Mouse (Mus musculus) neural tube, embryonic 14.5 days (tissue): ENCODE measurements at regions not wholly inside any gene's neighbourhood (a gene's known extent, or its start where the extent isn't known, plus 50 kb on each side); places are given as distances from the start of the nearest gene placed in this dataset.

Source experiments
- ATAC-seq: fragments of 200-750 bp; cut with Nextera tagmentation; 2 replicates; pipeline ENCODE4 v1.8.0; 2017; ENCODE audit warnings: low read depth, mild to moderate bottlenecking, moderate TSS enrichment, moderate library complexity
- H3K27ac ChIP-seq: fragments of 300-500 bp; sonication (generic); 2 replicates; pipeline ENCODE4 v1.5.1; 2014; ENCODE audit warnings: low read depth, mild to moderate bottlenecking, control low read depth, low read length, moderate library complexity, mixed read lengths
- H3K27me3 ChIP-seq: fragments of 300-500 bp; sonication (generic); 2 replicates; pipeline ENCODE4 v1.6.1; 2014; ENCODE audit warnings: low read length; ENCODE audit not compliant: control insufficient read depth, insufficient read depth
- H3K36me3 ChIP-seq: fragments of 300-500 bp; sonication (generic); 2 replicates; pipeline ENCODE4 v1.6.1; 2014; ENCODE audit warnings: low read length, mixed read lengths; ENCODE audit not compliant: control insufficient read depth, insufficient read depth
- H3K4me1 ChIP-seq: fragments of 300-500 bp; sonication (generic); 2 replicates; pipeline ENCODE4 v1.6.1; 2014; ENCODE audit warnings: low read length; ENCODE audit not compliant: control insufficient read depth, insufficient read depth
- H3K4me2 ChIP-seq: fragments of 300-500 bp; sonication (generic); 2 replicates; pipeline ENCODE4 v1.6.1; 2014; ENCODE audit warnings: mild to moderate bottlenecking, low read depth, low read length, control low read depth
- H3K4me3 ChIP-seq: fragments of 300-500 bp; sonication (generic); 2 replicates; pipeline ENCODE4 v1.5.1; 2014; ENCODE audit warnings: low read depth, low read length, control low read depth, mixed read lengths
- H3K9ac ChIP-seq: fragments of 300-500 bp; sonication (generic); replicated peaks from 2 replicates; pipeline ENCODE4 v1.6.1; 2014; ENCODE audit warnings: low read depth, mild to moderate bottlenecking, control low read depth, low read length, mixed read lengths
- H3K9me3 ChIP-seq: fragments of 300-500 bp; sonication (generic); 2 replicates; pipeline ENCODE4 v1.6.1; 2016; ENCODE audit warnings: low read length; ENCODE audit not compliant: control insufficient read depth
- WGBS: fragments of 180-500 bp; shearing (Covaris S2); extraction: QIAGEN DNeasy Blood & Tissue Kit; methylation state at CpG from one replicate; pipeline ENCODE4 v1.1.7; 2014; 5-methylcytosine and 5-hydroxymethylcytosine counted together

GRCm38 (mm10) chr2:115119429-115120205 is 461.9 kb upstream of the BC052040 start:
- Histone ChIP-seq H3K9ac (no peak overlapping the region), H3K9me3 (no peaks in the 10 kb centered on the region), H3K27me3 (no peaks in the 10 kb centered on the region), H3K27ac (no peak overlapping the region), H3K4me2 (no peak overlapping the region), H3K4me3 (no peak overlapping the region), H3K36me3 (no peaks in the 10 kb centered on the region), H3K4me1 (no peaks in the 10 kb centered on the region)
- no peak for ATAC-seq
- 71% methylated on average over 9 of the region's 9 CpGs for WGBS

- 33% methylated on average over 3 of the region's 3 CpGs for WGBS
- no peak for ATAC-seq
Measured at GRCm38 (mm10) chr2:115120206-115120503, 461.4 kb upstream of the BC052040 start.

GRCm38 (mm10) chr2:115126625-115127369 is 454.7 kb upstream of the BC052040 start:
- Histone ChIP-seq H3K27me3 (no peaks in the 10 kb centered on the region), H3K4me3 (no peak overlapping the region), H3K36me3 (no peaks in the 10 kb centered on the region), H3K9ac (no peak overlapping the region), H3K4me2 (no peak overlapping the region), H3K9me3 (no peaks in the 10 kb centered on the region), H3K27ac (no peak overlapping the region), H3K4me1 (no peaks in the 10 kb centered on the region)
- 54% methylated on average over 6 of the region's 6 CpGs for WGBS
- peak; percentile 86 for ATAC-seq

More at GRCm38 (mm10) chr2:115120206-115120503, 461.4 kb upstream of the BC052040 start:
- Histone ChIP-seq H3K27ac (no peak overlapping the region), H3K4me2 (no peak overlapping the region), H3K4me1 (no peaks in the 10 kb centered on the region), H3K9me3 (no peaks in the 10 kb centered on the region), H3K27me3 (no peaks in the 10 kb centered on the region), H3K4me3 (no peak overlapping the region), H3K9ac (no peak overlapping the region), H3K36me3 (no peaks in the 10 kb centered on the region)

- ATAC-seq = no peak
- Histone ChIP-seq H3K9ac (no peak overlapping the region), H3K27ac (no peak overlapping the region), H3K4me2 (no peak overlapping the region), H3K4me3 (no peak overlapping the region), H3K36me3 (no peaks in the 10 kb centered on the region), H3K27me3 (no peaks in the 10 kb centered on the region), H3K9me3 (no peaks in the 10 kb centered on the region), H3K4me1 (no peaks in the 10 kb centered on the region)
- WGBS = 11% methylated on average over 2 of the region's 2 CpGs
Measured at GRCm38 (mm10) chr2:115131746-115132145, 449.8 kb upstream of the BC052040 start.

- WGBS = 11% methylated on average over 1 of the region's 1 CpGs
- Histone ChIP-seq H3K36me3 (no peaks in the 10 kb centered on the region), H3K4me1 (no peaks in the 10 kb centered on the region), H3K27ac (no peak overlapping the region), H3K4me3 (no peak overlapping the region), H3K4me2 (no peak overlapping the region), H3K9ac (no peak overlapping the region), H3K9me3 (no peaks in the 10 kb centered on the region), H3K27me3 (no peaks in the 10 kb centered on the region)
- peak; percentile 44; the same call in 1 of the 2 replicates for ATAC-seq
Measured at GRCm38 (mm10) chr2:115132165-115132592, 449.3 kb upstream of the BC052040 start.

- no peaks in the 10 kb centered on the region for H3K36me3 ChIP-seq
- no peaks in the 10 kb centered on the region for H3K9me3 ChIP-seq
- no peak overlapping the region for H3K4me2 ChIP-seq
- no peak for ATAC-seq
- H3K4me1 ChIP-seq = no peaks in the 10 kb centered on the region
- H3K27me3 ChIP-seq = no peaks in the 10 kb centered on the region
- H3K27ac ChIP-seq = no peak overlapping the region
- H3K4me3 ChIP-seq = no peak overlapping the region
- no peak overlapping the region for H3K9ac ChIP-seq
Measured at GRCm38 (mm10) chr2:115141416-115141815, 440.1 kb upstream of the BC052040 start.

GRCm38 (mm10) chr2:115172111-115172510 is 409.4 kb upstream of the BC052040 start:
- Histone ChIP-seq H3K9me3 (no peaks in the 10 kb centered on the region), H3K27me3 (no peaks in the 10 kb centered on the region), H3K27ac (no peak overlapping the region), H3K36me3 (no peaks in the 10 kb centered on the region), H3K4me3 (no peak overlapping the region), H3K4me2 (no peak overlapping the region), H3K4me1 (no peaks in the 10 kb centered on the region), H3K9ac (no peak overlapping the region)
- no peak for ATAC-seq
- 87% methylated on average over 5 of the region's 5 CpGs for WGBS

- ATAC-seq = no peak
- Histone ChIP-seq H3K4me2 (no peak overlapping the region), H3K4me3 (no peak overlapping the region), H3K27me3 (no peaks in the 10 kb centered on the region), H3K27ac (no peak overlapping the region), H3K9ac (no peak overlapping the region), H3K9me3 (no peaks in the 10 kb centered on the region), H3K4me1 (no peaks in the 10 kb centered on the region), H3K36me3 (no peaks in the 10 kb centered on the region)
- WGBS = 94% methylated on average over 1 of the region's 1 CpGs
Measured at GRCm38 (mm10) chr2:115177076-115177475, 404.4 kb upstream of the BC052040 start.

GRCm38 (mm10) chr2:115177896-115178295 is 403.6 kb upstream of the BC052040 start:
- Histone ChIP-seq H3K9ac (no peak overlapping the region), H3K27me3 (no peaks in the 10 kb centered on the region), H3K27ac (no peak overlapping the region), H3K4me1 (no peaks in the 10 kb centered on the region), H3K4me2 (no peak overlapping the region), H3K4me3 (no peak overlapping the region), H3K36me3 (no peaks in the 10 kb centered on the region), H3K9me3 (no peaks in the 10 kb centered on the region)
- WGBS = 66% methylated on average over 1 of the region's 1 CpGs
- ATAC-seq = no peak
